Mouse (Mus musculus) heart, adult 9 months (tissue): ENCODE data around the gene Micu1.

ENCODE experiments used
- DNase-seq, 2 experiments: peaks; one replicate each; pipeline ENCODE4 v3.0.0; 2022; ENCODE audit warnings: low spot score in 2 of 2

Micu1 gene

DNA sequence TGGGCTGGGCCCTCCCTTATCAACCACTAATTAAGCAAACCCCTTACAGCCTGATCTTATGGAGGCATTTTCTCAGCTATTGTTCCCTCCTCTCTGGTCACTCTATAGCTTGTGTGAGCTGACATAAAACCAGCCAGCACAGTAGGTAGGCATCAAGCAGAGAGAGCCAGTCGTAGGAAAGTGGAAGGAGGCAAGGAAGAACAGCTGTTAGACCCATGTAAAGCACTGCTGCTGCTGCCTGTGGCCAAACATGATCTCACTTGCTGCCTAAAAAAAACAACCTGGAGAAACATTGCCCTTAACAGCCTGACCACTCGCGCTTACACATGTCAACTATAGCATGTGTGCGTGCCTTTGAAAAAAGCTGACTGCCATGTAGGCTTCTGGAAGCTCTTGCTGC lies 19.3 kb downstream of the Micu1 start:
- DNase-seq: no peak

DNA sequence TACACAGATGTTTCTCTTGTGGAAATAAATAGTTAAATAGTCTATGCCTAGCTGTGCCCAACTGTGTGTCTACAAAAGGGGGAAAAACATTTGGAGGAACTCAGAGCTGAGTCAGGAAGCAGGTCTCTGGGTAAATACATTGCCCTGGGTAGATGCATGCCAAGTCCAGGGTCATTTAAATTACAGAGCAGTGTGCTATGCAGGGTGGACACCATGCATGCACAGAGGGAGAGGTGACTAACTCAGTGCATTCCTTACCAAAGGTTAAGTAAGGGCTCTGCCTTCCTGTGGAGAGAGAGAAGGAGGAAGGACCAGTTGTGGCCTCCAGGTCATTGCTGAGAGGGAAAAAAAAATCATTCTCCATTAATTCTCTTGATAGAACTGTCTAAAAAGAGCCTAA lies 22.4 kb downstream of the Micu1 start:
- no peak for DNase-seq

DNA sequence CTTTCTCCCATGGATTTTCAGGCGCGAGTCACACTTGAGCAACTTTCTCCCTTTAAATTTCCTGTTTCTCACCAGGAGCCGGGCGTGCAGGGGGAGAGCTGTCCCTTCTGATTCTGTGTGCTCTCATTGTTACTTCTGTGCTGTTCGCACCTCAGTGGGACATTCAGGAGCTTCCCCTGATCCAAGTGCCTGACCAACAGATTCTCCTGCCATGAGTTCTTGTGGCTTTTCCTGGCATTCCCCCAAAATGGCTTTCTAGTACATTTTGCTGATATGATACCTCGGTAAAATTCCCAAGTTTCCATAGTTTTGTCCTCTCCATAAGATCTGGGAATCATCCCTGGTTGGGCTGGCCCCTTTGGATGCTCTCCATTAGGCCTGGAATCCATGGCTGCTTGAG lies 25.0 kb downstream of the Micu1 start:
- no peak for DNase-seq

DNA sequence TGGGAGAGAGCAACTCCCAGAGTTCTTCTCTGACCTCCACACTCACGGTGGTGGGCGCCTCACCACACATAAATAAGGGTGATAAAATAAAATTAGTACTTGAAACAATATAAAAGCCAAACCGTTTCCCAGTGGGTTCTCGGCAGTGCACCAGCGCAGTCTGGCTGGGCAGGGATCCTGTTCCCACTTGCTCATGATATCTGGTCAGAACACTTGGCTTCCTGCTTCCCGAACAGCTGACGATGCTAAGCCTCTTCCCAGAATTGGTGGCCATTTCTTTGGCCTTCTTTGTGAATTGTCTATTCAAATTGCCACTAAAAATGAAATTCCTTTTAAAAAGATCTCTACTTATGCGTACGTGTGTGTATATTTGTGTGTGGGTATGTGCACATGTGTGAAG lies 27.0 kb downstream of the Micu1 start:
- DNase-seq: peak; percentile 14 to 36

DNA sequence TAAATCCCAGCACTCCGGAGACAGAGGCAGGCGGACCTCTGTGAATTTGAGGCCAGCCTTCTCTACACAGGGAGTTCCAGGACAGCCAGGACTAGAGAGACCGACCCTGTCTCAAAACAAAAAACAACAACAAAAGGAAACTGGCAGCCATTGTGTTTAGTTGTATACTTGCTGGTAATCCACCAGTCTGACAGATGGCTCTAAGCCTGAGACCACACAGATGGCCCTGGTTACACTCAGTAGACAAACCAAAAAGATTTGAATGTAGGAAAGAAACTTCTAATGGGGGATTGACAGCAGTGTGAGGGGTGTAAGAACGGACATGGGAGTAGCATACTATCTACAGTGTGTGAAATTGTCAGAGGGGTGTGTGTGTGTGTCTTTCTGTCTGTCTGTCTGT lies 27.6 kb downstream of the Micu1 start:
- DNase-seq: no peak

DNA sequence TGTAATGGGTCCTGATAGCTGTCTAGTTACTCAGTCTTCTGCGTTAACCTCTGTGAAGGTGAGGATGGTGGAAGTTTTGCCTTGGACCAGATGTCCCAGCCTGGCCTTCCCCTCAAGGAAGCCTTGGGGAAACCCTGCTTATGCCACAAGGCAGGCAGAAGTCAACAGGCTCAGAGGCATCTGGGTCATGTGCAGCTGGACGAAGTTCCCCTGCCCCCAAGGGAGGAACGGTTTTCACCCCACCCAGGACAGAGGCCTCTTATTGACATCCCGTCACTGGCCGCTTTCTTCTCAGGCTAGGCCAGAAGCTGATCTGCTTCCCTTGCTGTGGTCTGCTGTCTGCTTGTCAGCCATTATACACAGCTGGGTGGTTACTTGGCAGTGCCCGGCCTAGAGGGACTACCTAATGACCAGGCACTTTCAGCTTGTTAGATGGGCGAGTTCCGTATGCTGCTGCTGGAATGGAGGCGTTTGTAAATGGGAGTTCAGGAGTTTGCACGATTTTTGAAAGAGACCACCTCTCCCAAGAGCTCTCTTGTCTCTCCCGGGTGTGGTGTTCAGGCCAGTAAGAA lies 33.8 kb downstream of the Micu1 start:
- peak in 1 of 2 experiments; percentile 35 for DNase-seq

DNA sequence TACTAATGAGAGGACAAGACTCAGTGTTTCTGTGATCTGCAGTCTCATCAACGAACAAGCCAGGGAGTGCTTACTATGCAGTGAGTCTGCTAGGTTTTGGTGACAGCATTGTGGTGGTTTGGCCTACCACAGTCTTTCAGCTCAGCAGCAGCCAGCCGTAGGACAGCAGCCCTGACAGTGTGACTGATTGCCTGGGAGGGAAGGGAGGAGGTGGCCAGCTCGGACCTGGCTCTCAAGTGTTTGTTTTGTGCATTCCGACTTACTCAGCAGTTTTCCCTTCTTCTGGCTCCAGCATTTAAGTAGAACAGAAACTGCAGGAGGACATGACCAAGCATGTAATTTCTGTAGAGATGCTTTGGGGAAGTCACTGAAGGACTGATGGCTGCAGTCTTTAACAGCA lies 39.2 kb downstream of the Micu1 start:
- DNase-seq: no peak

DNA sequence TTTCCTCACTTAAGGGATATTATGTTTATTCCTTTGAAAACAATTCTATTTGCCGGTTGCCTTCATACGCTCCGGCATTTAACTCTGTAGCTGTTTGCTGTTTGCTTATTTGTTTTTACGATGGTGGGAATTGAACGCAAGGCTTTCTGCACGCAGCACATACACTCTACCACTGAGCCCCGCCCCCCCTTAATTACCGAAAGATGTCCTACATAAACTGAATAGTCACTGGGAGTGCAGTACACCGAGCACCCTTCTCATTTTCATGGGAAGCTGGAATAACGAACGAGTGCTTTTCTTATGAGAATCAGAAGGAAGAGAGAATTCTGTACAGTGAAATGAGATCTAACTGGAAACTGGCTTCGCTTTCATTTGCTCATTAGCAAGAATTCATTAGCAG lies 41.1 kb downstream of the Micu1 start:
- no peak for DNase-seq

DNA sequence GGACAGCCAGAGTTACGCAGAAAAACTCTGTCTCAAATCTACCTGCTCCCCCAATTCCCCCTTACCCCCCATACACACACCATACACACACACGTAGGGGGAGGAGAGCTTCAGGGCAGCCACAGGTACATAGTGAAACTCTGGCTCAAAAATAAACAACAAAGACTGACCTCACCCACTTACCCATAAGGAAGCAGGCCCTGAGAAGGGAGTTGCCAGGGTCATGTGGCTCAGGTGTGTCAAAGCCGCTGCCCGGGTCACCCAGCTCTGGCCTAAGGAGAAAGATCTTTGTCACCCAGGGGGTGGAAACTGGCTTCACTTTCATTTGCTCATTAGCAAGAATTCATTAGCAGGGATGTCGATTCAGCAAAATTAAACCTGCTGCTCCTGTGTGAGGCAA lies 41.7 kb downstream of the Micu1 start:
- DNase-seq: no peak

DNA sequence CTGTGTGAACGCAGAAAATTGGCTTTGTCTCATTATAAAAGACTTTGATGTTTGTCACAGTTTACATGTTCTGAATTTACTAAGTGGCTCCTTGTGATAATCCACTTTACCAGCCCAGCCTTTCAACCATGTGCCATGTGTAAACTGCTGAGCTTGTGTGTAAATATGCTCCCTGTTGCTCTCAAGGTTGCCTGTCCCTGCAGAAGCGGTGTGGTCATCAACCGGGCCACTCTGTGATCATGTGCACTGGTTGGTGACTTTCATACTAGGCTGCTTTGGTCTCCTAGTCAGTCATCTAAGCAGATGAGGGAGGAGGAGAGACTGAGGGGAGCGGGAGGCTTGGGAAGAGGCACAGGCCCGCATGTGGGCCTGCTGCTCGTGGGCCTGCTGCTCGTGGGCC lies 45.1 kb downstream of the Micu1 start:
- DNase-seq: no peak

DNA sequence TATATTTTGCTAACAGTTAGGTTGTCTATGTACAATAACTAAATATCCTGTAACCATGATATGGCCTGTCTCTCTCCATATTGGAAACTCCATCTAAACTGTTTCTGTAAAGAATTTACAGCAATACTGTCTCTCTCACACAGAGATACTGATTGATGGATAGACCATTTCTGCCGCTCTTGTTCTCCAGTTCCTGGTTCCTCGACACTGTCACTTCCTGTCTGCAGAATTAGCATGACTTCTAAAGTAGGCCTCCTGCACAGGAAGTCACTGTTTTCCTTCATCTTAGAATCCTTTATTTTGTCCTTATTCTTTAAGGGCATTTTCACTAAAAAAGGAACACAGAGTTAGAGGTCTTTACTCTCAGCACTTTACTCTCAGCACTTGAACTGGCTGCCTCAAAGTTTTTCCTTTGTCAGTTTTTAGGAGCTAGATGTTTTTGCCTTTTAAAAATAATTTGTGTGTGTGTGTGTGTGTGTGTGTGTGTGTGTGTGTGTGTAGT lies 46.5 kb downstream of the Micu1 start:
- DNase-seq: no peak

DNA sequence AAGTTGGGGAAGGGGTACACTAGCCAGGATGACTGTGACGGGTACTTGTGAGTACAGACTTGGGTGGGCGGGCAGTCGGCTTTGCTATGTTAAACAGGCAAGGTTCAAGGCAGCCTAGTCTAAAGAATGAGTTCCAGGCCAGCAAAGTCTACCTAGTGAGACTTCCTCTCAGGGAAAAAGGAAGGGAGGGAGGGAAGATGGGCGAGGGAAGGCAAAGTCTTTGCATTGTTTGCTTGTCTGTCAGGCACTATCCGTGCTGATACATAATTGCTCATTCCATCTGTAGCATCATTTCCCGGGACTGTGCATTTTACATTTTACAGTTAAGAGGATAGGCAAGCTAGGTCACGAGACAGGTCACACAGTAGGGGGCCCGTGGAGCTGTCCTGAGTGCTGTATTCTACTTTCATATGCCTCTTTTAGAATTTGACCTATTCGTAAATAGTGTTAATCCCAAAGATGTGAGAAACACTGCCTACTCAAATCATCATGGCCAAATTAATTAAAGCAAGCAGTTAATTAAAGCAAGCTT lies 51.3 kb downstream of the Micu1 start:
- DNase-seq: no peak

DNA sequence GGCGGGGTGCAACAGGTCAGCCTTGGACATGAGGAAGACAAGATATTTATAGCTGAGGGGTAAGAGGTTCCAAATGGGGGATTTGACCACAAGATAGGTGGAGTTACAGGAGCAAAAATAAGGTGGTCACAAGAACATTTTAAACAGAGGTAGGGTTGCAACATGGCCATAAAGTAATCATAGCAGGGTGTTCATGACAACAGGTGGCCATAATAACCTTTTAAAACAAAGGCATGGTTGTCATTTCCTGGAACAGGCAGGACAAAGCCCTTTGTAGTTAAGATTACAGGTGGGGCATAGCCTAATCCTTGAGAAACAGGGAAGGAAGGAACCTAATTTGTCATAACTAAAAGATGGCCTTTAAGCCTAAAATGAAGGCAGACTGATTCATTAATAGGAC lies 51.8 kb downstream of the Micu1 start:
- DNase-seq: no peak

DNA sequence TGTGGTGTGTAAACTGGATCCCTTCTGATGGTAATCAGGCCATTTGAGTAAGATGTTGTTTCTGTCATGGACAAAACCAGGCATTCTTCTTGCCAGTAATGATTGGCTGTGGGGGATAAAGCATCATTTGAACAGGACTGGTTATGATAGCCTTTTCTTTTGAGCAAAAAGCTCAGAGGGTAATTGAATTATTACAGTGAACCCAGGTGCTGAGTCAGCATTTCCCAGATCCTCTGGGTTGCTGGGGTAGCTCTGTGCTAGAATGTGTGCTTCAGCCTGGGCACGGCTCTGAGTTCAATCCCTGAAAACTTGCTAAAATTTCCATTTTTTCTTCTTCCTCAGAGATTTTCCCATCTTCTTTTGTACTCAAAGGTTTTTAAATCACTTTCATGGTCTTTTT lies 52.6 kb downstream of the Micu1 start:
- DNase-seq: no peak

DNA sequence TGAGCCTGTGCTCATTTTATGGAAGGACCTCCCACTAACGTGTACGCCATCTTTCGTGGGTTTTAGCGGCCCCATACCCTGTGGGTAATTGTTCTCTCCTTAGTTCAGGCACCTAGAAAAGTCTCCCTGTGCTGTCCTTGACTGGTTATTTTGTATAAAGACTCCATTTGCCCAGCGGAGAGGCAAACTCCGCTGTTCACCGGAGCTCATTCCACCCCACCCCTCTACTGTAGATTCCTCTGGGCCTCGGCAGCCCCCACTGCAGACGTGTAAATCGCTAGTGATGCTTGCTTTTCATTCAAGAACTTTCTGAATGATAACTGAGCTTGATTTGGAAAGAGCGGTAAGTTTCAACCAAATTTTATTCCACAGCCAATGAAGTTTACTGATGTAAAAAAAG lies 53.4 kb downstream of the Micu1 start:
- no peak for DNase-seq

DNA sequence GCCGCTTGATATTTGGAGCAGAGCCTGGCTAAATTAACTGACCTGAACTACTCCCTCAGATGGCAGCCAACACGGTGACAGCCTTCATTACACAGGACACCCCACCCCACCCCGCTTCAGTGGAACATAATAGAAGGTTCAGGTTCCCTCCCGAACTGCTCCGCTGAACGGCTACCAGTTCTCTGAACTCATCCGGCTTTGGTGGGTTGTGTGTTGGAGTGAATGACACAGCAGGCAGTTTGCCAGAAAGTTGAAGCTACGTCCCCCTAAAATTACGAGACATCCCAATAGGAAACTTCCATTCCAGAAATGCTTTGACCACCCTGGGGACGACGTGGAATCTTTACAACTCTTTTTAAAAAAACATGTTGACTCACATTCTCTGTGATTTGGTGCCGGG lies 53.8 kb downstream of the Micu1 start:
- DNase-seq: peak in 1 of 2 experiments; percentile 4

DNA sequence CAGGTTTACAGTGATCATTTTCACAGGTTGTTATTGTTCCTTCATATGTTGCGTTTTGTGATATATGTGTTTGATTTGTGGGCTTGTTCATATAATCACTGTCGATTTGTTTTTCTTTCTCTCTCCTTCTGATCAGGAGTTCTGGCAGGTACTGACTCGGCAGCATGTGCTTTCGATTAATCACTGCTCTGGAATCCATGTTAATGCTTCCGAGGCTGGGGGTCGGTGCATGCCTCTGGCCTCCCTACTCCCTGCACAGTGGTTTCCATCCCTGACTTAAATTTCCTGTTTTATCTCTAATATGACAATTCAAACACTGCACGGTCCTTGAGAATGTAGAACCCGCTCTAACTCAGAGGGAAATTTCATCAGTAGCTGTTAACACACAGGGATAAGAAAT lies 54.3 kb downstream of the Micu1 start:
- DNase-seq: no peak

DNA sequence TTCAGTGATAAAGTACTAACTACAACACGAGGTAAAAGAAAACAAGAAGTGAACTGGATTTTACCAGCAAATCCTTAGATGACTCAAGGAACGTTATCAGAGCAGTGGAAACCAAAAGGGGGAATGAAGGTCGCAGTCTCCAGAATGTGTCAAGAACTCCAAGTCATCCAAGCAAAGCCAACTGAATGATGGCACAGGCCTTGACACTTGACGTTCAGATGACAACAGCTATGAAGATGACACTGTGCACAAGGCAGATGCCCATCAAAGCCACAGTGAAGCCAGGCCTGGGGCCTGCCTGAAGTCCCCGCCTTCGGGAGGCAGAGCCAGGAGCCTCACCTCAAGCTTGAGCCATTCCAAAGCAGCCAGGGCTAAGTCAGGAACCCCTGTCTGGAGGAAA lies 62.5 kb downstream of the Micu1 start:
- DNase-seq: no peak

DNA sequence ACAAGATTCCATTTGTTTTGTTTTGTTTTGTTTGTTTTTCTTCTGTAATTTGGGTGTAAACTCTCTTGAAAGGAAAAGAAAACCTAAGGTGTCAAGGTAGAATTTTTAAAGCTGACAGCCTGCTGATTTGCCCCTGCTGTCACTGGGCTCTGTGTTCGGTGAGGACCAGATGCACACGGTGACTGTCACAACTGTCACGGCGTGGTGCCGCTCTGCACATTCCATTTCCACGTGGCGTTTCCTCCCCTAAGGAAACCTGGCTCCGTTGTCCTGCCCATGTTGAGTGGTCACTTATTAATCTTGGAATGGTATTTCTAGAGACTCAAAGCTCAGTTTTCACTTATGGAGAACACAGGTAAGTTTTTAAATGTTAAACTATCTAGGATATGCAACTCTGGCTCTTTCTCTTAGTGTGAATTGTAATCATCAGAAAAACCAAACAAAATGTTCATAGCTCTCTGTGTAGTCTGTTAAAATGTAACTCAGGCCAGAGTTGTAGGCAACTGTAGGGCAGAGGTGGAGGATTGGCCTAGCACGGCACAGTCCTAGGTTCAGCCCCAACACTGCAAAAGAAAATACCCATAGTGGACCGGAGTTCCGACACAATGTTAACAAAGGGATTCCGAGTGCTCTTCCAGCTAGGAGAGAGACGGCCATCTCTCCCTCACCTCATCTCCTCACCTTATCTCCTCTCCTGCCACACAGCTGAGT lies 66.2 kb downstream of the Micu1 start:
- no peak for DNase-seq

DNA sequence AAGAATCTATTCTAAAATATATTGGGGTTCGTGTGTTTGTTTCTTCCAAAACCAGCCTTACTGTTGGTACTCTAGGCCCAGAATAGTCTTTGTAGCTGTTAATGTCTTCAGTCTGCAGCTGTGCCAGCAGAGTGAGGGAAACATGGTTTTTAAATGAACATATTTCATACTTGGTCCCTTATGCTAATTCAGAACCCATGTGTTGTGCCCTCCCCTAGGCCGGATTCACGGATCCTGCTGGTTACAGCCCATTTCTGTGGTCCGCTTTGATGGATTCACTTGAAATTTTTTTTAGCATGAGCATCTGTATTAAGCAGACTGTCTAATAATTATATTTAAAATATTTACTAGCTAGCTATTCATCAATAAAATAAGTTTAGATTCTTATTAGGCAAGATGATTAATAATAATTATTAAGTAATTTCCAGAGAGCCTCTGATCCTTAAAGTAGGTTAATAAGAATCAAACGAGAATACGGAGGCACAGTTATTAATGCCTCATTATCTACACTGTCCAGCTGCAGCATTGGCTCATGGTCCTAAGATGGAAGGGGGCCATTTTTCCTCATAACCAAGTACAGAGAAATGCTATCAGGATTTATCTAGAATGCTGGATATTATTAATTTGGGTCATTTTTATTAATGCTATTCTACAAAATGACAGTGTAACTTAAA lies 69.2 kb downstream of the Micu1 start:
- no peak for DNase-seq

DNA sequence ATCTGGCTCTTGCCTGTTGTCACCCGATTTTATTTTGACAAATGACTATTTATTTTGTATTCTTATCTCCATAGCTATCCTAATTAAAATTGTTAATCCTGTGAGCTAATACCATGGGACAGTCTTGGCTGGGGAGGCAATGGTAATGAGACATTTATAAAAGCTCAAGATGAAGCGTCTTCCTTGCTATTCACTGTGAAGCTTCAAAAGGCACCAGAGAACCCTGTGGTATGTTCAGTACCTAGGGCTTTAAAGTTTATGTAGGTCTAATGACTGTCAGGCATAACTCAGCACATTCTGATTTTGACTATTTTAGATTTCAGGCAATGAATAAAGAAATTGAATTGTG lies 69.7 kb downstream of the Micu1 start:
- no peak for DNase-seq

DNA sequence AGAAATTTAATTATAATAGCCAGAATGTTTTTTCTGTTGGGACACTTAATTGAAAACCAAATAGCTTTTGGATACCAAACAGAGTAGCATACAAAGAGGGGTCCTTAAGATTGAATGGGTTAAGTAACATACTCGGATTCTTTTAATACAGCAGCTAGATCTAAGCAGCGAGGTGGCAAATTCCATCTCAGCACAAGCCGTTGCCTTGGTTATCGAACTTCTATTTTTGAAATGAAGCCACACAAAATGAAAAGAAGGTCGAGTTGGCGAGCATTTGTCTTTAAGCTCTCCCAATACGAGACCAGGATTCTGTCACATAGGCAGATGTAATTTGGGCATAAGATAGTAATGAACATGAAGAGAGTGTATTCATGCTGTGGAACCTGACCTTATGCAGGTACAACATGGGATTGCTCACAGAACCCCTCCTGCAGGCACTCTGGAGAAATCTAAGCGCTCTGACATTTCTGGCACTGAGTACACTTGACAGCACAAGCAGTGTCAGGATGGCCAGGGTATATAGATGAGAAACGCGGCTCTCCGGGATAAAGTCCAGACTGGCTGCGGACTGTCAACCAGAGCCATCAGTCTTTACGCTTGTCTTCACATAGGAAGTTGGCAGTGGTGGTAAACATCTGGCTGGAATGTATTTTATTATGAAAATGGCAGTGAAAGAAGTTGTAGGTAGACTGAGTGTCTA lies 71.3 kb downstream of the Micu1 start:
- DNase-seq: no peak

DNA sequence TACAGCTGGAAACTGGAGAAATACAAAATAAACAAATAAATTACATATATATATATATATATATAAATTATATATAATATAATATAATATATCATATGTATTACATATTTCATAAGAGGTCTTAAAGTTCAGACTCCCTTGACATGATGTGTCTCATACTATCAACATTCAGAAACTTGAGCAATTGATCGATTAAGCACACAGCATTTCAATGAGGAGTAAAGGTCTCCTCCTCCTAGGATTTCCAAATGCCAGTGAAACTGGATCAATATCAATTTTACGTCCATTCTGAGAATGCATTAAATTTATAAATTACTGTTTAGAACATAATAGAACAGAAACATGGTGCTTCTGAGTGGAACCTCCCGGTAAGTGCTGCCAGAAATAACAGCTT lies 71.9 kb downstream of the Micu1 start:
- no peak for DNase-seq
